Mouse (Mus musculus) fibroblast of lung, adult 2 months (primary cell): ENCODE measurements around the gene Hes6.

Experiments used
- DNase-seq: peaks from one replicate; pipeline ENCODE4 v3.0.0-alpha.2; 2011; ENCODE audit warnings: low read depth

Gene Hes6

DNA sequence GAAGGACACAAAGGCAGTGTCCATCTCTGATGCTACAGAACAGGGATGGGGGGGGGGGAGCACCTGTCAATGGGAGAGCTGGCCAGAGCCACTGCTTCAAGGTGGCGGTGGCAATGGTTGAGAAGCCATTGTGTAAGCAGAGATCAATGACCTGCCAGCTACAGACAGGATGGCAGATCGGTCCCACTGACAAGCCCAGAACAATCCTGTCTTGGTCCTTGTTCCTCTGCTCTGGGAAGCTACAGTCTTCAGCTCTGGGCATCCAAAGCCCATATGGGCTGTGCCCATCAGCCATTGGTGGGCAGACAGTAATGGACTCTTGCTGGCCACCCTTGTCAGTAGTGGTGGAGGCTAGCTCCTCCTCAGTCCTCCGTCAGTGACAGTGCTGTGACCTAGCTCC is 28.0 kb upstream of the Hes6 start:
- no peak for DNase-seq

DNA sequence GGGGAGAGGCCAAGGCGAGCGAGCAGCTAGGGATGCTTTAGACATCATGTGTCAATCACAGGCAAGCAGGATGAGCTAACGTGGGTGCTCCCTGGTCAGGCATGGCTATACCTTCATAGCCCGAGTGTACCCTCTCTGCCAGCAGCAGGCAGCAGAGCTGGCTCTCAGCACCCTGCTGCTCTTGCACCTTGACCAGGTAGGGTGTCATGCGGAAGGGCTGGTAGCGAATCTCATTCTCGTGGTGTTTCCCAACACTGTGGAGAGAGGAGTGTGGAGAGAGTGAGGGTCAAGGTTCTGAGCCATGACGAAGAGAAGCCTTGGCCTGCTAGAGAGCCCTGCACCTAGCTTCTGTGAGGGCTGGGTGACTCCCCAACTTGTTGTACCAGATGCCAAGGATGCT is 25.9 kb upstream of the Hes6 start:
- DNase-seq: no peak

DNA sequence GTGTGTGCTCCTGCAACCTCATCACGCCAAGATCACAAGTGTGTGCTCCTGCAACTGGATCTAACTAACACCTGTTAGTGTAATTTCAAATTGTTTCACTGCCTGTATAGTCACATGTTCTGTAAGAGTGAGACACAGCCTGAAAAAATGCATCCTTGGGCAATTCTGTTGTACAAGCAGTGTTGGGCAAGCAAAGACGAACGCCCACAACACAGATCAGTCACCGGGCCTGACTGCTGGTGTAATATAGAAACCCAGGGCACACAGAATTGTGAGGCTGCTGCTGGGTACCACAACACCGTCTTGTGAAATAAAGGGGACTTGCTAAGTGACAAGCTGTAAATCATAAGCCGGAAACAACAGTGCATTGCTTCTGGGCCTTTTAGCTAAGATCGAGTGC is 23.7 kb upstream of the Hes6 start:
- no peak for DNase-seq

DNA sequence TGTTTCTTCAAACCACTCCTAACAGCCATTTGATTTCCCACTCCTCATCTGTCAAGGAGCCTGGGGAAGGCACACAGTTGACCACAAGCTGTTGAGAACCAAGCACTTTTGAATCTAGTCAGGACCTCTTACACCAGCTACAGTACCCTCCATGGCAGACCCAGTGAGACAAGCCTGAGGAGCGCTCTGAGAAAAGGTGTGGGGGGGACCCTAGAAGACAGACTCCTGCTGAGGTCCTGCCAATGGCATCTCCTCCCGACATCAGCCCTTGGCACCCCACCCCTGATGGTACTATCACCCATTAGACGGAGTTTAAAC is 23.2 kb upstream of the Hes6 start:
- DNase-seq: no peak

DNA sequence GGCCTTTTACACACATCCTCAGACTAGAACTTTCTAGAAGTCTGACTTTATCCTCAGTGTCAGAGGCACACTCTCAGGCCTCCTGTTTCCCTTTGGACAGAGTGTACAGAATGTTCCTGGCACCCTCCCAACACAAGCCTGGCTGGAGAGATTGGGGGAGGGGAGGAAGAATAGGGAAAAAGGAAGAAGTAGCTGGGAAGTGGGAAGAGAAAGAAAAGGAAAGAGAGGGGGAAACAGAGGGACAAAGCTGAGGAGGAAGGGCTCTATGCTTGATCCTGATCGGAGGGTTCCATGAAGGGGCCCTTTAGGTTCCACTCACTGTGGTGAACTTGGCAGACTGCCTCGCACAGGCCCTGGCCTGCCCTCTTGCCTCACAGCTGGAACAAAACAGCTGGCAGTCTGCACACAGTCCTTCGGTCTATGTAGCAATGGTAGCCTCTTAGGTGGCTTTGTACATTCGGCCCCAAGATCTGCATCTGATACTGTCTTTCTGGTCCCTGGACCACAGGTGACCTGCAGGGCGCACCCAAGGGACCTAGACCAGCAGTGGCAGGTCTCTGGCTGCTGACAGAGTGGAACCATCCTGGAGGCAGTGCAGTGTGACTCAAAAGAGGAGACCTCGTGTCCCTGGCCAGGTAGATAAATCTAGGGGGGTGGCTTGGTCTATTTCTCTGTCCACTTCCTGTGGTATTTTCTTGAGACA is 22.7 kb upstream of the Hes6 start:
- DNase-seq: no peak

DNA sequence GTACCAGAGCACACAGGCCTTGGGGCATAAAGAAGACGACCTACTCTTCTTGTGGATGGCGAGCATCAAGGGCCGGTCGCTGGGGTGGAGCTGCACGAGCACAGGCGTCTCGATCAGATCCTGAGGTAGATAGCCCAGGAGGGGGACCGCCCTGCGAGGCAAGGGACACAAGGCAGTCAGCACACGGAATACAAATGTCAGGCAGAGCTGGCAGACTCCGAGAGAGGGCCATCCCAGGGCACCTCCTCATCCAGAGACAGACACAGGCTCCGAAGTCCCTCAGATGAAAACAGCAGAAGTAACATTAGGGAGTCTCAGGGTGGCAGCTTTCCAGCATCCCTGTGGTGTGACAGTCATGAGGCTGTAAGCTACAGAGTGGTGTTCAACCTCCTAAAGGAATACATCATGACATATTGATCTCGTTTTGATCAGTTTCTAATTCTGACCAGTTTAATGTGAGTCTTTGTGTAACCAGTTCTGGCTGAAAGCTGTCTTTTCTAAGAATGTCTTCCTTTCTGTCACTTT is 21.8 kb upstream of the Hes6 start:
- no peak for DNase-seq

DNA sequence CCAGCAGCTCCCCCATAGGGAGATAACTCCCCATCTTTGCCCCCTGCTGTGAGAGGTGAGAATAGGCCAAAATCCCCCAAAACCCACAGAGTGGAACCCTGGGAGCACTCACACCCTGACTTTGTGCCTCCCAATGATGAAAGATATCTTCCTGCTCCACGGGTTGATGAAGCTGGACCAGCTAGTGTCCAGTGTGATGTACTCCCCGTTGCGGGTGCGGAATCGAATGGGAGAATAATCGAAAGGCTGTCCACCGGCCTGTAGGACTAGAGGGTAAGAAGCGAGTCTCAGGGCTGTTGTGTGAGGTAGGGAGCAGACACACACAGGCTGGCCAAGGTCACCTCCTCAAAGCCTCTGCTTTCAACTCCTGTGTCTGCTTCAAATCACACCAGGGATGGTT is 21.1 kb upstream of the Hes6 start:
- no peak for DNase-seq

DNA sequence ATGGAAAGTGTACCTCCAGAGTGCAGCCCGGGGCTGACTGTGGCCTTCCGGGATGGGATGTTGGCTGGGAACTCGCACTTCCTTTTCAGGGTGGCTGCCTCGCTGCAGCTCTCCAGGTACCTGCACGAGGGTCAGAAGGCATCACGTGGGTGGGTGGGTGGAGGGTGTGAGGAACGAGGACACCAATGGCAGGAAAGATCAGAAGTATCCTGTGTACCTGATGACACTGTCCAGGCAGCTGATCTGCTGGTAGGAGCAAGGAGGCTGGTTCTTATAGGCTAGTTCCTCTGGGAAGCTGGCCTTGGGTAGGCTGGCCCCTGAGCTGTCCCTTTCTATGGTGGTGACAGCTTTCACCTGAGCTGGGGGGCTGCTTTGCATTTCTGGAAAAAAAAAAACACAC is 16.9 kb upstream of the Hes6 start:
- DNase-seq: no peak

DNA sequence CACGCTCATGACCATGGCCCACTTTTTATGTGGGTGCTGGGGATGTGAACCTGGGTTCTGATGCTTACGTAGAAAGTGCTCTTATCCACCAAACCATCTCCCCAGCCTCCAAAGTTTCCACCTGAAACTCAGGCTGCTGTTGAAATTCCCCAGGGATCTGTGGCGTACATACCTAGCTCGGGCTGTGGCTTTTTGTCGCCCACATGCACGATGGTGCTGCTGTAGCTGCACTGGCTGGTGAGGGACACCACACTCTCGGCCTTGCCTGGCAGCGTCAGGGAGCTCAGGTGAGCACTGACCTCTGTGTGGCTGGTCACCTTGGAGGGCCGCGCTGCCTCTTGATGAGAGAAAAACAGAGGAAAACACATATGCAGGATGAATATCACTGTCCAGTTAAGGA is 15.4 kb upstream of the Hes6 start:
- DNase-seq: no peak

DNA sequence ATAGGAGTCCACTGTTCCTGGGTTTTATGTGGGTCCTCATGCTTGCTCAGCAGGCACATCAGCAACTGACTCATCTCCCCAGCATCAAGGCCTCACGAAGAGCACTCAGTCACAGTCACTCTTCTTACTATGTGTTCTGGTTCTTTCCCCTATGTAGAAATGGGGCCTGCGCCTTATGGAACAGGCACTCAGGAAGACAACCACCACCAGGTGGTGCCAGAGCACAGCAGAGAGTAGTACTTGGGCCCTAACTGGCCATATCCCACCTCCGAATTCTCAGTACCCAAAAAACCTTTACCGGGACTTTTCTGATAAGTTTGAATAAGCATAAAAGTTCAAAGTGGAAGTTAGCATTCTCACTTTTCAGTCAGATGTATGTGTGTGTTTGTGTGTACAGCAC is 14.8 kb upstream of the Hes6 start:
- peak; percentile 63 for DNase-seq

DNA sequence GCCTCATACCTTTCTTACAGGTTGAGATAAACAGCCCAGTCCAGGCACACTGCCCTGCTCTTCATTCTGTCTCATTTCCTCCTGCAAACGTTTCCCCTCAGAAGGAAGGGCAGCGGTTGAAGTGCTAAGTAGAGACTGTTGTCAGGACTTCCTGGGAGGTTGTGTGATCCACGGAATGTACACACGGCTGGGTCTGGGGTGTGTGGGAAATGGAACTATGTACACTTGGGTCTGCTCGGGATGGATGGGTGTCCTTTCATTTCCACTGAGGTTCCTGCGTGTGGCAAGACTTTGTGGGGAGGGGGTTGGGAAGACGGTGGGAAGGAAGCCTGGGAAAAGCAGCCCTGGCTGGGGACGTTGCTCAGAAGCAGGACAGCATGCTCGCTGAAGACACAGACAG is 12.6 kb upstream of the Hes6 start:
- no peak for DNase-seq

DNA sequence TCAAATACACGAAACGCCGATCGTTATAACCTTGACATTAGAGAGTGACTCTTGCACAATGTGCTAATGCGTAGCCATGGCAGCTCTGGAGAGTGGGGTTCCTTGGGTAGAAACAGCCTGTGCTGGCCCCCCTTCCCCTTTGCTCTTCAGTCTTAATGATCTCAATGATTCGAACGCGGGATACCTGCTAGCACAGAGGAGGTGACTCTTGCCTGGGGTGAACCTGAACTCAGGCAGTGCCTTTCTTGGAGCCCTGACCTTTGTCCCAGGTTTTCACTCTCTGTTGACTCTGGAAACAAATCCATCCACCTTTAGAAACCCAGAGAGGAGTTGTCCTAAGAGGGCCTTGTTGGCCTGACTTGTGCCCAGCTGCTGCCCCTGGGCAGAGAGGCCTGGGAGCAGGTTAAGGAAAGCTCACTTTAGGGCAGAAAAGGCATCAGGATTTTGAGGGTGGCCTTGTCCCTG is 6.8 kb upstream of the Hes6 start:
- DNase-seq: no peak

DNA sequence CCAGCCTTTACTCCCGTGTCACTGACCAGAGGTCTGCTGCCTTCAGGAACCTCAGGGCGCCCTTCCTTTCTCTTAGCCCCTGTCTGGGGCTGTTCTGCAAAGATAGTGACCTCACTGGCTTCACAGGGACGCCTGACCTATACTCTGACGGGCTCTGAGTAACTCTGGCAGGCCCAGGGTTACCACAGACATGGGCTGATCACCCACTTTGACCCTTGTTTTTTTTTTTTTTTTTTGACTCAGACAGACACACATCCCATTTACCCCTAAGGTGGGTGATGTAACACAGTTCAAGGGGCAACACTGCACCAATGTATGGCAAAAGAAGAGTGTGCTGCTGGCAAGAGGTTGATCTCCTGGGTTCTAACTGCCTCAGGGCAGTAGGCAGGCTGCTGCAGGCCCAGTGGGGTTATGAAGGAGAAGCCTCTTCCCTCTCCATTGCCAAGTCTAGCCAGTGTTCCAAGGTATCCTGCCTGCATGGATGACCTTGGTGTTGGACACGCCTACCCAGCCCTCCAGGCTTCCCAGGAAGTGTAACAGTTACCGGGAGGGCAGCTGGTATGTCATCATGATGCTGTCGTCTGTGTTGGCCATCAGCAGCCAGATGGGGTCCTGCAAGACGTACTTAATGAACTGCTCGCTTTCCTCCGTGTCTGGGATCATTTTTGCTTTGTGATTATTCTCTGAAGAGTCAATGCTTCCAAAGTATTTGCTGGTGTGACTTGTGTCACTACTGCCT is 6.2 kb upstream of the Hes6 start:
- no peak for DNase-seq

DNA sequence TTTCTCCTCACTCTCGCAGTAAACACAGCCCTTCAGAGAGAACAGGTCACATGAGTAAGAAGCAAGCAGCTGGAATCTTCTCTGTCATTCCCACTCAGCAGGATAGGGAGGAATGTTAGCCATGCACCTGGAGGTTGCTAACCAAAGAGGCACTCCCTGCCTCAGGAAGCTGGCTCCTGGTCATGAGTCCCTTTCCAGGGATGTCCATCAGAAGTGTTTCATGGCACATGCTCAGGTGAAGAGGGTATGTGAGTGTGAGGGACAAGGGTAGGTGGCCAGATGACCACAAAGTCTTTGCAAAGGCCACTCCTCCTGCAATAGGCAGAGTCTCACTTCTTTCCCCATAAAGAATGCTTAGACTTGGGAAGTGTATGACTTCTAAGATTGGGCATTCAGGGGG is 4.2 kb upstream of the Hes6 start:
- DNase-seq: no peak

DNA sequence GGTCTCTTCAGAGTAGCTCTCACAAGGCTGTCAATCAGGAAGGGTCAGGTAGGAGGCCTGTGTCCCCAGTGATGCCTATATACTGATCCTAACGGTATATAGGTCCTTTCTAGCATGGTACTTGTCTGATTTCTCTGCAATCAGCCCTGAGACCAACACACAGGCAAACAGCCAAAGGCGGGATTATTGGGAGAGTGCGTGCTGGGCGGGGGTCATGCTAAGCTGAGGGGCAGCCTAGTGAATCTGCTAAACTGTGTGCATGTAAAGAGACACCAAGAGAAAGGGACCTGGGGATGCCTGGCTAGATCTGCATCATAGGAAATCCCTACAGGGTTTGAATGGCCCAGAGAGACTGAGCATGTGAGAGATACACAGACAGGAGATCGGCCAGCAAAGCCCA is 1.5 kb upstream of the Hes6 start:
- DNase-seq: no peak

DNA sequence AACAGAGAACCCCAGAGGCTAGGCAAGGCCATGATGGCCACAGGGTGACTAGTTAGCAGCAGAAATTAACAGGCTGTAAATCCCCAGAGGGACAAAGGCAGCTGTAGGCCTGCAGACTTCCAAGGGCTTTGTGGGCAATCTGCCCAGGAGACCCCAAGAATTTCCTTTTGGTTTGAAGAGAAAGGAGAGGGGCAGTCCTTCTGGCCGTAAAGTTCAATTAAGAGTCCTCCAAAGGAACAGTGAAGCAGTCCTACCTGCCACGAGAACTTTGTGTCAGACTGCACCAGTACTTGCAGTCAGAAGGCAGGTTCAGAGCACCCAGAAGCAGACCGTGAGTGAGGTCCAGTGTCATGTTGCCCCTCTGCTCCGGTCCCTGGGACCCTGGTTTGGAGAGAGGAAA is 1.1 kb upstream of the Hes6 start:
- no peak for DNase-seq

DNA sequence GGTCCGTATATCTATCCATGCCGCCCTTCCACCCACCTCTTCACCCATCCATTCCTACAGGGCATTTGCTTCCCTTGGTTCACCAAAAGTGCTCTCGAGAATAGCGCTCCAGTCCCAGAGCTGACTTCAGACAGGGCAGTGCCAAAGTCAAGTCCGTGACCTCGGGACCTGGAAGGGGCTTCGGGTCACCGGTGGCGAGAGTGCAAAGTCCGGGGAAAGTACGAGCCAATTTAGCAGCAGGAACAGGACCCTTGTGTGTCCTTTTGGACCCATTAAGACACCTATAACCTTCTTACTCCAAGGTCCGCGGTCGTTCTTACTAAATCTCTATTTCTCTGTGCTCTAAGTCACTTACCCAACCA is 321 bp downstream of the Hes6 start:
- DNase-seq: no peak

DNA sequence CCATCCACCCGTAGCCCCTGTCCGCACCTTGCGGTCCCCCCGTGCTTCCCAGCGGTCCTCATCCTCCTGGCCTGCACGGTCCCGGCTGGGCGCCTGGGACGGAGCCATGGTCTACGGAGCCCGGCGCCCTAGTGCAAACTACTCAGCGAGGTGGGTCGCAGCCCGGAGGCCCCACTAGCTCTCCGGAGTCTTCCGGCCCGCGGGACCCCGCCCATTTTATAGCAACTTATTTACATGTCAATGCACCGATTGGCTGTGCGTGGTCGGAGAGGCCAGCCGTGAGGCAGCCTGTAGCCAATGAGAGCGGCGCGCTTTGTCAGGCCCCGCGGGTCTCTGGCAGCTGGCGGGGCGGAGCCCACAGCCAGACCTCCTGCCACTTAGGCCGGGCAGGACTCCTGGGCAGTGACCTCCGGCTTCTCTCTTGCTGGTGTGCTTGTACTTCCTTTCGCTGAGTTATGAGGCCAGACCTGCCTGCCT is 770 bp downstream of the Hes6 start:
- peak; percentile 86 for DNase-seq

DNA sequence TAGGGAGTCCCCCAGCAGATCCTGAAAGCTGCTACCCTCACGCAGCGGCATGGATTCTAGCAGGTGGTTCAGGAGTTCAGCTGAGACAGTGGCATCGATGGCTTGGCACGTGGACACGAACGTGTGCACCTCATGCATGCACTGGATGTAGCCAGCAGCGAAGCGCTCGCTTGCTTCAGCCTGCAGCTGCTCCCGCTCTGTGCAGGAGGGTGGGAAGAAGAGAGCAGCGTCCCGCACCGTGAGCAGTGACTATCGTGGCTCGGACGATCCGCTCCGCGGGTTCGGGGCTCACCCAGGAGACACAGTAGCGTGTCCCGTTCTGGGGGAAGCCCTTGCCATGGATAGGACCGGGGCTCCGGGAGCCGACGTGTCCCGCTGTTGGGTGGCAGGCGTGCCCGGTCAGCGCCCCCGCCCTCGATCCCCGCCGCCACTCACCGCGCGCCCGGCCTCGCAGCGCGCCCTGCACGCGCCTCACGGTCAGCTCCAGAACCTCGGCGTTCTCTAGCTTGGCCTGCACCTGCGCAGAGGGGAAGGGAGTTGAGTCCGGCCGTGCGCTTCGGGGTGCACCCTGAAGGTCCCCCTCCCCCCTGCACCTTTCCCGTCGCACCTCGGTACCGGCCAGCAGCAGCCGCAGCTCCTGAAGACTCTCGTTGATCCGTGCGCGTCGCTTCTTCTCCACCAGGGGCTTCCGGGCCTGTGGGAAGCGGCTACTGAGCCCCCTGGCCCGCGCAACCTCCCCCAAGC is 1.4 kb downstream of the Hes6 start:
- DNase-seq: no peak

DNA sequence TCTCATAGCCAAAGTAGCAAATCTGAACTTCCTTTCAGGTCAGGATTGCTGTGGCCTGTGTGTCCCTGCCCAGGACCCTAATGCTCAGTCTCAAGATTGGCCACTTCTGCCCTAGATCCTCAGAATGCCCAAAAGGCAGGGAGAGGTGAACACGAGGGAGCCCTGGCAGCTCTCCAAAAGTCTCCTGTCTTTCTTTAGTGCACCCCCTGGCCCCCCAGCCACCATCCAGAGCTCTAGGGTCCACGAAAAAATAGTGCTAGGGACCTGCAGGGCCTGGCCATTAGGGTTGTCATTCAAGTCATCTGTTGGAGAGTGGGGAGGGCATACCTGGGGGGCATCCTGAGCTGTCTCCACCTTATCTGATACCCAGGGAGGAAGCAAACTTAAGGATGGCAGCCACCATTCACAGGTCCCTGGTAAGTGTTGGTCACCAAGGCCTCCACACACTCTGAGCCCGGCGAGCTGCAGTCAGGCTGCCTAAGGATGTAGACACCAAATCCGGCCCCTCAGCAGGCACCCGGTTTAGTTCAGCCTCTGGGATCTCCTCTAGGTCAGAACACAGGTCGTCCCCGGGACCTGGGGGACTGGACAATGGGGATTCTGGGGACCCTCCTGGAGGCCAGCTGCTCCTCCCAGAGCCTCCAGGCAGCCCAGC is 2.1 kb downstream of the Hes6 start:
- DNase-seq: no peak

DNA sequence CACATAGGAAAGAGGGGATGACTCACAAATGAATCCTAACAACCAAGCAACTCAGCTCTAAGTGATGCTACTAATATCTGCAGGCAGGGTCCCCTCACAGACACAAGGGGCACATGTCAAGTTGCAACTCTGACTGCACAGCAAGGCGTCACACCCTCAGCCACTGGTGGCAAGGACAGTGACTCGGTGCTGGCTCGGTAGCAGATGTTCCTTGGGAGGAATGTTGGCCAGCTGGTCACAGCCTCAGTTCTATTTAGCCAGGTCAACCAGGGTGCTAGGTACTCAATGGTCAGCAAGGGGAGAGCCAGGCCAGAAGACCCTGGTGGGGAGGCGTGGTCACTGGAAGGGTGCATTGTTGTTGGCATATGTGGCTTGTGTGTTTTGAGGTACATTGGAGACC is 6.0 kb downstream of the Hes6 start:
- DNase-seq: no peak

DNA sequence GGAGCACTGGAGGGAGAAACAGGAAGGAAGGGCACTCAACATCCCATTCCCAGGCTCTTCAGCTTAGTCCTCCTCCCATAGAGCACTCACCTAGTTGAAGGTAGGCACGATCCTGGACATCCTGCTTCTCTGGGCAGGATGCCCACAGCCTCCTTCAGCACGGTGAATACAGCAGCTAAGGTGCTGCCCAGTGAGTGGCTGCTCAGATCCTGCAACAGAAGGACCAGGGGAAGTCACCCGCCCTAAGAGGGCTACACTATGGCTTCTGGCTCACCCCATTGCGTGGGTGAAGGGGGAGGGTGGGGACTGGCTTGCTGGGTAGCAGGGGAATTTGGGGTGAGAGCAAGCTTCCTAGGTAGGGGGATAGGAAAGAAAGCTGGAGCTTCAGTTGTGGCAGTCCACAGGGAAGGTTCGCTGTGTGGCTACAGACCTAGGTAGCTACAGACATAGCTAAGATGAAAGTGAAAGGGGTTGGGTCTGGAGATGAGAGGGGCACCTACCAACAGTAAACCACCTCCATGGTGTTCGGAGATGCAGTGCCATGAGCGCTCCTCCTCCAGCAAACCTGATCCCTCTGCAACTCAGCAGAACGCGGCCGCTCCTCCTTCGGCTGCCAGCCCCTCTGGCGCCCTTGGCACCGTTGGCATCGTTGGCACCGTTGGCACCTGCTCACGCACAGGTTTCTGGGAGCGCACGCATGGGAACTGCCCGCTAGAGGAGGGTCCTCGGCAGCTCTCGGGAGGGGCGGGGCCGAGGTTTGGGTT is 8.2 kb downstream of the Hes6 start:
- DNase-seq: no peak
